Mouse (Mus musculus): Measurements from ENCODE around the gene Klhl29.

- TF ChIP-seq CTCF (IDR thresholded peaks at IDR 0.05; ENCODE audit: extremely low read depth, insufficient read length, insufficient replicate concordance, low read depth, low read length) (no peak), POLR2A (IDR thresholded peaks at IDR 0.05; ENCODE audit: low read depth, low read length) (no peak)
Observed at GRCm38 (mm10) chr12:5316029-5316567, 59.4 kb downstream of the Klhl29 start.
